8 mouse cellular contexts compared by ENCODE assay signal in genomic region chr16:30069950-30070770, GRCm38 (mm10). TPM values are rescaled to one million over a fixed set of nuclear protein-coding genes. Genes with fewer than 3 reads are reported as not detected.
DNase-seq lines count a peak whose midpoint lies in the region; ATAC-seq lines count a peak whose summit lies in the region.

No protein-coding gene starts in this region.

- WGBS in embryonic facial prominence, embryonic 12.5 days, result under 1% methylated on average over 61 of the region's 82 CpGs
- under 1% methylated on average over 66 of the region's 82 CpGs for WGBS in liver, embryonic 12.5 days (ENCODE audit: insufficient replicate concordance)
- under 1% methylated on average over 66 of the region's 82 CpGs for WGBS in stomach, embryonic 16.5 days

- H3K27me3 ChIP-seq in embryonic facial prominence, embryonic 12.5 days, result no peaks in the 10 kb centered on the region
- peaks cover 82% of the 10 kb centered on the region for H3K27me3 ChIP-seq in liver, embryonic 12.5 days (replicated peaks)
- no peaks in the 10 kb centered on the region for H3K27me3 ChIP-seq in stomach, embryonic 16.5 days (ENCODE audit: control insufficient read depth, insufficient read depth, low read length)

- peak overlapping the region; percentile 38 for H3K4me3 ChIP-seq in embryonic facial prominence, embryonic 12.5 days
- peak overlapping the region; percentile 60 for H3K4me3 ChIP-seq in liver, embryonic 12.5 days
- H3K4me3 ChIP-seq in stomach, embryonic 16.5 days (replicated peaks; ENCODE audit: low read length), result peak overlapping the region; percentile 53

- H3K9ac ChIP-seq in embryonic facial prominence, embryonic 12.5 days, result peak overlapping the region; percentile 63
- H3K9ac ChIP-seq in liver, embryonic 12.5 days, result peak overlapping the region; percentile 69
- H3K9ac ChIP-seq in stomach, embryonic 16.5 days (ENCODE audit: low read length), result peak overlapping the region; percentile 80

- H3K4me1 ChIP-seq in embryonic facial prominence, embryonic 12.5 days, result peaks cover 28% of the 10 kb centered on the region
- peaks cover 45% of the 10 kb centered on the region for H3K4me1 ChIP-seq in liver, embryonic 12.5 days
- peaks cover 24% of the 10 kb centered on the region for H3K4me1 ChIP-seq in stomach, embryonic 16.5 days (ENCODE audit: control insufficient read depth, insufficient read depth, low read length)

- peak overlapping the region; percentile 97 for H3K27ac ChIP-seq in embryonic facial prominence, embryonic 12.5 days
- peak overlapping the region; percentile 82 for H3K27ac ChIP-seq in liver, embryonic 12.5 days
- peak overlapping the region; percentile 98 for H3K27ac ChIP-seq in stomach, embryonic 16.5 days (ENCODE audit: low read length)

- H3K4me2 ChIP-seq in embryonic facial prominence, embryonic 12.5 days (replicated peaks), result peak overlapping the region; percentile 69
- H3K4me2 ChIP-seq in liver, embryonic 12.5 days, result peak overlapping the region; percentile 84
- peak overlapping the region; percentile 79 for H3K4me2 ChIP-seq in stomach, embryonic 16.5 days (ENCODE audit: low read depth, low read length)

- H3K9me3 ChIP-seq in embryonic facial prominence, embryonic 12.5 days, result no peaks in the 10 kb centered on the region
- H3K9me3 ChIP-seq in liver, embryonic 12.5 days (replicated peaks), result no peaks in the 10 kb centered on the region
- H3K9me3 ChIP-seq in stomach, embryonic 16.5 days (replicated peaks; ENCODE audit: control insufficient read depth, low read length), result no peaks in the 10 kb centered on the region

- peak; percentile 94 for DNase-seq in 3134 (ENCODE audit: extremely low read depth, insufficient read length, low spot score)
- DNase-seq in adrenal gland, adult 8-10 months, result peak; percentile 85
- DNase-seq in heart, adult 9 months (ENCODE audit: low spot score in 2 of 2), result peak; percentile 88 to 89
- DNase-seq in kidney, adult 9 months, result peak; percentile 90
- peak; percentile 69 to 70 for DNase-seq in natural killer cell, adult 2 months (ENCODE audit: low spot score in 2 of 2)

- peak; percentile 73 for ATAC-seq in embryonic facial prominence, embryonic 12.5 days (ENCODE audit: insufficient number of reproducible peaks, insufficient read depth, low FRiP score, low TSS enrichment)
- peak; percentile 69 for ATAC-seq in liver, embryonic 12.5 days
- peak; percentile 87 for ATAC-seq in stomach, embryonic 16.5 days (ENCODE audit: insufficient read depth, low FRiP score)

- H3K36me3 ChIP-seq in embryonic facial prominence, embryonic 12.5 days, result no peaks in the 10 kb centered on the region
- 0 out of 2 replicates have a peak, but pooled peaks cover 3% of the 10 kb centered on the region for H3K36me3 ChIP-seq in liver, embryonic 12.5 days
- no peaks in the 10 kb centered on the region for H3K36me3 ChIP-seq in stomach, embryonic 16.5 days (ENCODE audit: control insufficient read depth, insufficient read depth, low read length)

RNA-seq across cellular contexts. Expression of gene Hes1, which starts 6.0 kb away (rescaled TPM):
- 10 to 100 TPM; 25.2 to 38.7 (median 32.2) TPM for total RNA-seq in adrenal gland, adult 8-10 months (2022)
- 64.0 and 65.2 TPM in 2 replicates for polyA plus RNA-seq in embryonic facial prominence, embryonic 12.5 days (2016; fragmentation: Nextera tagmentation; extraction: Ambion mirVana)
- 12.5 and 12.7 TPM in 2 replicates for polyA plus RNA-seq in liver, embryonic 12.5 days (2016; fragmentation: Nextera tagmentation; extraction: Ambion mirVana)
- 34.4 and 38.5 TPM in 2 replicates for polyA plus RNA-seq in stomach, embryonic 16.5 days (2015; fragmentation: Nextera tagmentation; extraction: Ambion mirVana)

Comparison
In these comparisons a context has a peak if more than half of its experiments do, and no peak if none do; other contexts are left out.
1. Peak in every context shown above with its lines: DNase-seq, ATAC-seq, H3K4me3 ChIP-seq and H3K27ac ChIP-seq.